Mouse (Mus musculus): ENCODE measurements around the gene Rbfox1. TPM values are rescaled to one million over a fixed set of nuclear protein-coding genes. Genes with fewer than 3 reads are reported as not detected.

Gene Rbfox1
- polyA plus RNA-seq, 1 experiment: 5.6 TPM

DNA sequence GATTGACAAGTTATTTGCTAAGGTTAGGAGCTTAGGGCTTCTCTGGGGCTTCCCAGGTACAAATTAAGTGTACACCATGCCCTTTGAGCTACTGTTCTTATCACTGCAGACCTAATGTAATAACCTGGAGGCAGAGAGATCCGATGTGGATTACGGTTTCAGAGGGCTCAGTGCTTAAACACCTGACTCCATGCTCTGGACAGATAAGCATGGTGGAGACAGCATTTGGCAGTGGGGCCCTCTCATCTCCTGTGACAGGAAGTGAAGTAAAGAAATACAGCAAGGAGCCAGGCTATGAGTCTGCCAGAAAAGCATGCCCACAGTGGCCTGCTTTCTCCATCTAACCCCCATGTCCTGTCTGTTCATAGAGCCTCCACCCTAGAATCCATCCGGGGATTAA is 213.0 kb downstream of the Rbfox1 start:
- TF ChIP-seq POLR2A (IDR thresholded peaks at IDR 0.05; ENCODE audit: control insufficient read depth, extremely low read depth, insufficient read depth, low read length, poor library complexity) (no peak), CTCF (IDR thresholded peaks at IDR 0.05; ENCODE audit: borderline replicate concordance, control insufficient read depth, extremely low read depth, insufficient read depth, low read length, poor library complexity) (no peak)
- Histone ChIP-seq H3K4me3 (ENCODE audit: control insufficient read depth, insufficient read depth, low read length) (no peak overlapping the region), H3K27me3 (ENCODE audit: control insufficient read depth, insufficient read depth, low read length) (no peaks in the 10 kb centered on the region), H3K4me1 (replicated peaks; ENCODE audit: control insufficient read depth, insufficient read depth, low read length) (no peaks in the 10 kb centered on the region), H3K36me3 (ENCODE audit: control insufficient read depth, insufficient read depth, low read length) (no peaks in the 10 kb centered on the region), H3K27ac (ENCODE audit: control insufficient read depth, insufficient read depth, low read length) (no peak overlapping the region)
- WGBS: 96% methylated on average over 3 of the region's 3 CpGs
- no peak for DNase-seq

DNA sequence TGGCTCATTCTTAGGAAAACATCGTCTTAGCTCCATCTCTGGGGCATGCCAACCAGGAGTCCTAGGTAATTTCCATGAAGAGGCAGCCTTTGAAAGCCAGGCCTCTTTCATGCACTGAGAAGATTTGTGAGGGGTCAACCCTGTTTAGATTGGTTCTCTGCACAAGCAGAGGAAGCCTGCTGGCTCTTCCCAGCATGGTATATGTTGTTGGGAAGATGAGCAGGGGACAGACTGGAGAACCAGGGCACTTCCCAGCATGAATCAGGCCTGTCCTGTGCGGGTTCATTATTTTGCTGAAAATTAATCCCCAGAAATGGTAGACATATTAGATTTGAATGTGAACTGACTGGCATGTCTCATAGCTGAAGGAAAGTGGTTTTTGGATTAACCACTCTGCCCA is 214.4 kb downstream of the Rbfox1 start:
- no peak for DNase-seq
- TF ChIP-seq POLR2A (IDR thresholded peaks at IDR 0.05; ENCODE audit: control insufficient read depth, extremely low read depth, insufficient read depth, low read length, poor library complexity): no peak
- TF ChIP-seq CTCF (IDR thresholded peaks at IDR 0.05; ENCODE audit: borderline replicate concordance, control insufficient read depth, extremely low read depth, insufficient read depth, low read length, poor library complexity): no peak
- H3K27me3 ChIP-seq (ENCODE audit: control insufficient read depth, insufficient read depth, low read length): no peaks in the 10 kb centered on the region
- no peak overlapping the region for H3K27ac ChIP-seq (ENCODE audit: control insufficient read depth, insufficient read depth, low read length)
- WGBS: 92% methylated on average over 2 of the region's 2 CpGs
- H3K4me1 ChIP-seq (replicated peaks; ENCODE audit: control insufficient read depth, insufficient read depth, low read length): no peaks in the 10 kb centered on the region
- H3K4me3 ChIP-seq (ENCODE audit: control insufficient read depth, insufficient read depth, low read length): no peak overlapping the region
- no peaks in the 10 kb centered on the region for H3K36me3 ChIP-seq (ENCODE audit: control insufficient read depth, insufficient read depth, low read length)

GRCm38 (mm10) chr16:6100421-6100877 is 215.3 kb downstream of the Rbfox1 start:
- H3K36me3 ChIP-seq (ENCODE audit: control insufficient read depth, insufficient read depth, low read length): no peaks in the 10 kb centered on the region
- no peaks in the 10 kb centered on the region for H3K27me3 ChIP-seq (ENCODE audit: control insufficient read depth, insufficient read depth, low read length)
- no peak for DNase-seq
- TF ChIP-seq CTCF (IDR thresholded peaks at IDR 0.05; ENCODE audit: borderline replicate concordance, control insufficient read depth, extremely low read depth, insufficient read depth, low read length, poor library complexity): no peak
- no peak for TF ChIP-seq POLR2A (IDR thresholded peaks at IDR 0.05; ENCODE audit: control insufficient read depth, extremely low read depth, insufficient read depth, low read length, poor library complexity)
- H3K4me3 ChIP-seq (ENCODE audit: control insufficient read depth, insufficient read depth, low read length): no peak overlapping the region
- no peak overlapping the region for H3K27ac ChIP-seq (ENCODE audit: control insufficient read depth, insufficient read depth, low read length)
- 47% methylated on average over 5 of the region's 5 CpGs for WGBS
- no peaks in the 10 kb centered on the region for H3K4me1 ChIP-seq (replicated peaks; ENCODE audit: control insufficient read depth, insufficient read depth, low read length)

DNA sequence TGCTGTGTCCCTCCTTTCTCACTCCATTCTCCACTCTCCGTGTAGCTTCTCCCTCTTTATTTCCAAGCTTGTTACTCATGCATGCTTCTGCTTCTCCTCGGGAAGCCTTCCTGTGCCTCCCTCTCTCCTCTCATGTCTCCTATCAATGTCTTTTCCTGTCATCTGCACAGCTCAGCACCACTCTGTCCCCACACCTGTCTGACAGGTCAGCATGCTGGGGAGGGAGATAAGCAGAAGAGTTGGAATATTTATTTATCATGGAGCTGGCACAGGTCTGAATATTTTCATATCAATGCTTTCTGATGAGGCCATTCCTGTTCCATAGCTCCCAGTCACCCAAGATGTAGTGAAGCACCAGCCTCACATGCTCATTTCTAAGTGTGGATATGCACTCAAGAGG is 218.6 kb downstream of the Rbfox1 start:
- Histone ChIP-seq H3K27ac (ENCODE audit: control insufficient read depth, insufficient read depth, low read length) (no peak overlapping the region), H3K27me3 (ENCODE audit: control insufficient read depth, insufficient read depth, low read length) (no peaks in the 10 kb centered on the region), H3K36me3 (ENCODE audit: control insufficient read depth, insufficient read depth, low read length) (no peaks in the 10 kb centered on the region), H3K4me3 (ENCODE audit: control insufficient read depth, insufficient read depth, low read length) (no peak overlapping the region), H3K4me1 (replicated peaks; ENCODE audit: control insufficient read depth, insufficient read depth, low read length) (no peaks in the 10 kb centered on the region)
- 87% methylated on average over 2 of the region's 2 CpGs for WGBS
- no peak for DNase-seq
- TF ChIP-seq CTCF (IDR thresholded peaks at IDR 0.05; ENCODE audit: borderline replicate concordance, control insufficient read depth, extremely low read depth, insufficient read depth, low read length, poor library complexity) (no peak), POLR2A (IDR thresholded peaks at IDR 0.05; ENCODE audit: control insufficient read depth, extremely low read depth, insufficient read depth, low read length, poor library complexity) (no peak)

DNA sequence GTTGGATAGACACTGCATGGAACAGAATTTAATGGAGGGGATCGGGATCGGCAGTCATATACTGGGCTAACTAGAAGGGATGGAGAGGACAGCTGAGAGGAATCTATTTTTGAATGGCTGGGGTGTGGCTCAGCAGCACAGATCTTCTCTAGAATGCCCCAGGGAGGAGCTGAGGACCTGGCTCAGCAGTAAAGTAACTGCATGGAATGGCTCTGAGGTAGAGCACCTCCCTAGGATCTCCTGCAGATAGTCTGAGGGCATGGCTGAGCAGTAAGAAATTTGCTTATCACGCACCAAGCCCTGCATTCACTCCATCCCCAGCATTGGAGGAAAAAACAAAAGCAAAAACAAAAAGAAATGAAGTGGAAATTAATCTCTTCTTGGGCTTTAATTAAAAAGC is 225.0 kb downstream of the Rbfox1 start:
- H3K27me3 ChIP-seq (ENCODE audit: control insufficient read depth, insufficient read depth, low read length): no peaks in the 10 kb centered on the region
- 95% methylated on average over 3 of the region's 3 CpGs for WGBS
- TF ChIP-seq CTCF (IDR thresholded peaks at IDR 0.05; ENCODE audit: borderline replicate concordance, control insufficient read depth, extremely low read depth, insufficient read depth, low read length, poor library complexity): no peak
- no peak for TF ChIP-seq POLR2A (IDR thresholded peaks at IDR 0.05; ENCODE audit: control insufficient read depth, extremely low read depth, insufficient read depth, low read length, poor library complexity)
- H3K27ac ChIP-seq (ENCODE audit: control insufficient read depth, insufficient read depth, low read length): no peak overlapping the region
- DNase-seq: no peak
- H3K36me3 ChIP-seq (ENCODE audit: control insufficient read depth, insufficient read depth, low read length): no peaks in the 10 kb centered on the region
- no peaks in the 10 kb centered on the region for H3K4me1 ChIP-seq (replicated peaks; ENCODE audit: control insufficient read depth, insufficient read depth, low read length)
- no peak overlapping the region for H3K4me3 ChIP-seq (ENCODE audit: control insufficient read depth, insufficient read depth, low read length)

DNA sequence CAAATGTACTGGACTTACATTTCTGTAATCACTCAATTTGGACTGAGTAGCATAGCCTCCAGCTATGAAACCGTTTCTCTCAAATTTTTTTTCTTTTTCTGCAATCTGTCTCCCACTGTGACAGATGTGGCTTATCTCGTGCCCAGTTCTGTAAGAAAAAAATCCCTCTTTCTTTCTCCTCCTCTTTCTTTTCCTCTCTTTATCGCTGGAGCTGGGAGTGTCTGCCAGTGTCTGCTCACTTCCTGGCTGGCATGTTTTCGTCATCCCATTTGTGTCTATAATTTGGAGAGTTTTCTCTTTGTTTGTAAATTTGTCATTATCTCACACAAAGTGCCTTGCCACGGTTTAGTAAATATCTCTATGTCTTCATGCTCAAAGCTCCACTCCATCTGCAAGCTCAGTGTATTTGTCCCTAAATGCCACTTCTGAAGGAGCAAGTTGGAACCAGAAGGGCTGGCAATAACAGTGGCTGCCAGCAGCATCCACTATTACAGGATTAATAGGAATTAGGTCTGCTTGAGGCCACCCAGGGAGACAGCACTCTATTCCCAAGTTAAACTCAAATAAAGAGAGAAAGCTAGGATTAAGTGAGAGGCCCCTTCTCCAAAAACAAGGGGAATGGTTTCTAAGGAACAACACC is 228.8 kb downstream of the Rbfox1 start:
- Histone ChIP-seq H3K27ac (ENCODE audit: control insufficient read depth, insufficient read depth, low read length) (no peak overlapping the region), H3K4me3 (ENCODE audit: control insufficient read depth, insufficient read depth, low read length) (no peak overlapping the region), H3K27me3 (ENCODE audit: control insufficient read depth, insufficient read depth, low read length) (no peaks in the 10 kb centered on the region), H3K36me3 (ENCODE audit: control insufficient read depth, insufficient read depth, low read length) (no peaks in the 10 kb centered on the region), H3K4me1 (replicated peaks; ENCODE audit: control insufficient read depth, insufficient read depth, low read length) (no peaks in the 10 kb centered on the region)
- no peak for DNase-seq
- TF ChIP-seq CTCF (IDR thresholded peaks at IDR 0.05; ENCODE audit: borderline replicate concordance, control insufficient read depth, extremely low read depth, insufficient read depth, low read length, poor library complexity) (no peak), POLR2A (IDR thresholded peaks at IDR 0.05; ENCODE audit: control insufficient read depth, extremely low read depth, insufficient read depth, low read length, poor library complexity) (no peak)
- 39% methylated on average over 5 of the region's 5 CpGs for WGBS

- no peak for TF ChIP-seq POLR2A (IDR thresholded peaks at IDR 0.05; ENCODE audit: control insufficient read depth, extremely low read depth, insufficient read depth, low read length, poor library complexity)
- no peak for TF ChIP-seq CTCF (IDR thresholded peaks at IDR 0.05; ENCODE audit: borderline replicate concordance, control insufficient read depth, extremely low read depth, insufficient read depth, low read length, poor library complexity)
- 9% methylated on average over 1 of the region's 1 CpGs for WGBS
- Histone ChIP-seq H3K4me3 (ENCODE audit: control insufficient read depth, insufficient read depth, low read length) (no peak overlapping the region), H3K27me3 (ENCODE audit: control insufficient read depth, insufficient read depth, low read length) (no peaks in the 10 kb centered on the region), H3K36me3 (ENCODE audit: control insufficient read depth, insufficient read depth, low read length) (no peaks in the 10 kb centered on the region), H3K27ac (ENCODE audit: control insufficient read depth, insufficient read depth, low read length) (no peak overlapping the region), H3K4me1 (replicated peaks; ENCODE audit: control insufficient read depth, insufficient read depth, low read length) (no peaks in the 10 kb centered on the region)
- DNase-seq: no peak
Observed at GRCm38 (mm10) chr16:6119472-6119871, 234.3 kb downstream of the Rbfox1 start.

Data from thymus, adult 2 months (tissue).